Comparison of ENCODE assay signal across 8 mouse cellular contexts in genomic region chr11:101665636-101665992, GRCm38 (mm10). TPM values are rescaled to one million over a fixed set of nuclear protein-coding genes. Genes with fewer than 3 reads are reported as not detected.
DNase-seq lines count a peak whose midpoint lies in the region; ATAC-seq and TF ChIP-seq lines count a peak whose summit lies in the region.

No protein-coding gene starts in this region.

- no peak for DNase-seq in heart, adult 2 months
- DNase-seq in heart, adult 8-10 months (ENCODE audit: low spot score) = no peak
- DNase-seq in adipocyte (ENCODE audit: low spot score) = no peak
- no peak for DNase-seq in ovary, adult 18-20 months (ENCODE audit: low spot score)
- no peak for DNase-seq in cerebellum, adult 9-11 months

- H3K4me2 ChIP-seq in forebrain, embryonic 13.5 days = peak overlapping the region; percentile 84
- peak overlapping the region; percentile 99 for H3K4me2 ChIP-seq in liver, embryonic 15.5 days

- H3K4me1 ChIP-seq in heart, adult 2 months (ENCODE audit: control insufficient read depth, insufficient read depth, low read length) = peaks cover 9% of the 10 kb centered on the region
- peaks cover 44% of the 10 kb centered on the region for H3K4me1 ChIP-seq in forebrain, embryonic 13.5 days
- H3K4me1 ChIP-seq in liver, embryonic 15.5 days (replicated peaks) = peaks cover 76% of the 10 kb centered on the region

- peak overlapping the region; percentile 88 for H3K27ac ChIP-seq in heart, adult 2 months
- peak overlapping the region; percentile 83 for H3K27ac ChIP-seq in forebrain, embryonic 13.5 days
- peak overlapping the region; percentile 66 for H3K27ac ChIP-seq in liver, embryonic 15.5 days (replicated peaks)

- WGBS in heart, adult 2 months = under 1% methylated on average over 24 of the region's 24 CpGs
- 1% methylated on average over 24 of the region's 24 CpGs for WGBS in forebrain, embryonic 13.5 days
- WGBS in liver, embryonic 15.5 days (ENCODE audit: insufficient replicate concordance) = 1% methylated on average over 24 of the region's 24 CpGs

- TF ChIP-seq EP300 in heart, adult 2 months (IDR thresholded peaks at IDR 0.05; ENCODE audit: insufficient read depth, low read depth, low read length) = no peak

- TF ChIP-seq POLR2A in heart, adult 2 months (IDR thresholded peaks at IDR 0.05; ENCODE audit: insufficient read depth, low read depth, low read length) = no peak

- H3K36me3 ChIP-seq in heart, adult 2 months (ENCODE audit: control insufficient read depth, insufficient read depth, low read length) = no peaks in the 10 kb centered on the region
- H3K36me3 ChIP-seq in forebrain, embryonic 13.5 days (ENCODE audit: poor library complexity, severe bottlenecking) = no peaks in the 10 kb centered on the region
- H3K36me3 ChIP-seq in liver, embryonic 15.5 days (replicated peaks) = no peaks in the 10 kb centered on the region

- no peaks in the 10 kb centered on the region for H3K79me2 ChIP-seq in heart, adult 2 months (replicated peaks; ENCODE audit: control insufficient read depth, insufficient read depth, low read length)

- no peaks in the 10 kb centered on the region for H3K9me3 ChIP-seq in forebrain, embryonic 13.5 days (replicated peaks)
- H3K9me3 ChIP-seq in liver, embryonic 15.5 days (replicated peaks) = no peaks in the 10 kb centered on the region

- H3K27me3 ChIP-seq in heart, adult 2 months (ENCODE audit: control insufficient read depth, insufficient read depth, low read length) = no peaks in the 10 kb centered on the region
- H3K27me3 ChIP-seq in forebrain, embryonic 13.5 days = peaks cover 13% of the 10 kb centered on the region
- no peaks in the 10 kb centered on the region for H3K27me3 ChIP-seq in liver, embryonic 15.5 days

- ATAC-seq in CD4-positive, CD25-positive, alpha-beta regulatory T cell, adult 4 months = peak; percentile 35
- ATAC-seq in forebrain, embryonic 13.5 days = no peak
- no peak for ATAC-seq in liver, embryonic 15.5 days (ENCODE audit: insufficient read depth)

- peak overlapping the region; percentile 66 for H3K4me3 ChIP-seq in heart, adult 2 months
- peak overlapping the region; percentile 68 for H3K4me3 ChIP-seq in forebrain, embryonic 13.5 days
- peak overlapping the region; percentile 65 for H3K4me3 ChIP-seq in liver, embryonic 15.5 days (replicated peaks)

- intact Hi-C loops in heart, adult 2 months (cut with DNase I) = no loop called here

- peak overlapping the region; percentile 86 for H3K9ac ChIP-seq in heart, adult 2 months (ENCODE audit: low read depth, low read length)
- peak overlapping the region; percentile 86 for H3K9ac ChIP-seq in forebrain, embryonic 13.5 days
- H3K9ac ChIP-seq in liver, embryonic 15.5 days = peak overlapping the region; percentile 69

- TF ChIP-seq CTCF in heart, adult 2 months (IDR thresholded peaks at IDR 0.05) = no peak

RNA-seq across cellular contexts. Expression of gene Arl4d, which starts 0.3 kb away (rescaled TPM):
- total RNA-seq in heart, adult 2 months (2021) = 10 to 100 TPM; 18.9 to 23.5 TPM
- polyA plus RNA-seq in heart, adult 2 months (2012; rRNA removed) = 23.4 and 27.8 TPM in 2 replicates
- total RNA-seq in heart, adult 8-10 months (2022) = 10 to 100 TPM; 21.1 to 30.1 (median 27.0) TPM
- not detected for polyA plus RNA-seq in CD4-positive, CD25-positive, alpha-beta regulatory T cell, adult 4 months (2017; shearing (Covaris generic))
- 32.5 and 40.6 TPM in 2 replicates for polyA plus RNA-seq in forebrain, embryonic 13.5 days (2015; fragmentation: Nextera tagmentation; extraction: Ambion mirVana)
- polyA plus RNA-seq in liver, embryonic 15.5 days (2015; fragmentation: Nextera tagmentation; extraction: Ambion mirVana) = 0.82 and 0.94 TPM in 2 replicates

RNA-seq across cellular contexts. Expression of gene Rdm1, which starts 38.6 kb away (rescaled TPM):
- 10 to 100 TPM; 45.6 to 49.5 TPM for total RNA-seq in heart, adult 2 months (2021)
- 42.3 and 49.8 TPM in 2 replicates for polyA plus RNA-seq in heart, adult 2 months (2012; rRNA removed)
- total RNA-seq in heart, adult 8-10 months (2022) = 10 to 100 TPM; 47.9 to 60.0 (median 55.8) TPM
- polyA plus RNA-seq in CD4-positive, CD25-positive, alpha-beta regulatory T cell, adult 4 months (2017; shearing (Covaris generic)) = 10 to 100 TPM; 86.2 to 93.4 TPM
- polyA plus RNA-seq in forebrain, embryonic 13.5 days (2015; fragmentation: Nextera tagmentation; extraction: Ambion mirVana) = 48.9 and 52.6 TPM in 2 replicates
- polyA plus RNA-seq in liver, embryonic 15.5 days (2015; fragmentation: Nextera tagmentation; extraction: Ambion mirVana) = 10.7 and 12.1 TPM in 2 replicates

Comparison
In these comparisons a context has a peak if more than half of its experiments do, and no peak if none do; other contexts are left out.
1. RNA of gene Arl4d, which starts 0.3 kb away (polyA plus RNA-seq): 32.5 to 40.6 TPM in forebrain, embryonic 13.5 days and 23.4 to 27.8 TPM in heart, adult 2 months; 0.82 to 0.94 TPM in liver, embryonic 15.5 days and not detected in CD4-positive, CD25-positive, alpha-beta regulatory T cell, adult 4 months; every median in the first group is over 10 times any median in the second.
2. Peak in every context shown above with its lines, with median percentiles within 50 percentile points of each other: H3K27ac ChIP-seq, H3K4me3 ChIP-seq and H3K9ac ChIP-seq.